13 mouse cellular contexts compared by ENCODE assay signal in the genomic region with DNA sequence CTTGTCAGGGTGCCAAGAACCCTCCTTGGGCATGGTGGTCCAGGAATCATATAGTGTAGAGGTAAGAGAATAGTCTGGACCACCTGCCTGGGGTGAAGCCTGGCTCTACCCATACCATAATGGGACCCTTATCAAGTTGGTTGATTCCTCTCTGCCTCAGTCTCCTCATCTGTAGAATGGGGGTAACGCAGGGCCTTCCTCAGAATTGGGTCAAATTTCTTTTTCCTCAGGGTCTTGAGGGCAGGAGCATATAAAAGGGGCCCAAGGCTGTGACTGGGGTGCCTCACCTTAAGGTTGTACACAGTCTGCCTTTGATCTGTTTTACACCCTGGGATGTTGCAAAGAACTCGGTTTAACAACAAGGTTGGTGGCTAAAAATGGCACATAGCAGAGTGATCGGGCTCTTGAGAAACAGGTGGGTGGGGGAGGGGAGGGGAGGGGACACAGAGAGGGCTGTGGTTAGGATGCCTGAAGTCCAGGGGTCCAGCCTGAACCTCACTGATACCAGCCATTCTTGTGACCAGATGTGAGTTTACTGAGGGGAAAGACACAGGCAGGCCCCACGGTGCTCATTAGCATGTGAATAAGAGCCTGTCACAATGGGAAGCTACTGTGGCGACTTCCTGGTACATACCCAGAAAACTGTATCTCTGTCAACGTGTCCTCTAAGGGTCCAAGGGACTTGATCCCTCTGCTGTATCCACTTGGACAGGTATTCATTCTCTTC. TPM values are rescaled to one million over a fixed set of nuclear protein-coding genes. Genes with fewer than 3 reads are reported as not detected.
A peak's percentile ranks its signal among the peaks of the same experiment; 100 is the strongest.
DNase-seq lines count a peak whose midpoint lies in the region; ATAC-seq lines count a peak whose summit lies in the region.
"Had no signal": no experiment of that assay in that cellular context is flagged by ENCODE, and none has a peak within 500 bp of the region (broad histone marks: within the 10 kb centered on the region; RNA-seq: fewer than 3 reads in every experiment).

No protein-coding gene starts in this region.

- H3K36me3 ChIP-seq in liver, embryonic 15.5 days (replicated peaks): no peaks in the 10 kb centered on the region
- H3K36me3 ChIP-seq in liver, embryonic 12.5 days: no peaks in the 10 kb centered on the region
- H3K36me3 ChIP-seq: stomach, embryonic 15.5 days had no signal

- 35% methylated on average over 6 of the region's 6 CpGs for WGBS in liver, embryonic 15.5 days (ENCODE audit: insufficient replicate concordance)
- WGBS in liver, embryonic 12.5 days (ENCODE audit: insufficient replicate concordance): 29% methylated on average over 6 of the region's 6 CpGs

- peak; percentile 25 for DNase-seq in embryo, embryonic 10 days (ENCODE audit: low spot score)
- DNase-seq in embryo, embryonic 11 days: no peak
- peak; percentile 33 to 46 for DNase-seq in thymus, postnatal 10 days (ENCODE audit: low spot score in 2 of 2)
- no peak for DNase-seq in right cerebral cortex, postnatal 25 days
- DNase-seq in Muller cell, postnatal 12 days (ENCODE audit: inconsistent ontology term): no peak

- no peak overlapping the region for H3K4me2 ChIP-seq in liver, embryonic 15.5 days
- H3K4me2 ChIP-seq in liver, embryonic 12.5 days: no peak overlapping the region

- no peaks in the 10 kb centered on the region for H3K27me3 ChIP-seq in liver, embryonic 15.5 days
- no peaks in the 10 kb centered on the region for H3K27me3 ChIP-seq in liver, embryonic 12.5 days (replicated peaks)
- H3K27me3 ChIP-seq: stomach, embryonic 15.5 days had no signal

- H3K9ac ChIP-seq in liver, embryonic 15.5 days: no peak overlapping the region
- H3K9ac ChIP-seq in liver, embryonic 12.5 days: no peak overlapping the region
- H3K9ac ChIP-seq: stomach, embryonic 15.5 days had no signal

- H3K9me3 ChIP-seq in liver, embryonic 15.5 days (replicated peaks): no peaks in the 10 kb centered on the region
- H3K9me3 ChIP-seq in liver, embryonic 12.5 days (replicated peaks): no peaks in the 10 kb centered on the region
- H3K9me3 ChIP-seq: stomach, embryonic 15.5 days had no signal

- H3K4me3 ChIP-seq in liver, embryonic 15.5 days (replicated peaks): no peak overlapping the region
- H3K4me3 ChIP-seq in liver, embryonic 12.5 days: no peak overlapping the region
- H3K4me3 ChIP-seq: erythroblast, embryonic 14.5 days; left cerebral cortex, adult 2 months; stomach, embryonic 15.5 days had no signal

- H3K27ac ChIP-seq in liver, embryonic 15.5 days (replicated peaks): peak overlapping the region; percentile 45; the same call in 1 of the 2 replicates
- no peak overlapping the region for H3K27ac ChIP-seq in liver, embryonic 12.5 days
- H3K27ac ChIP-seq: kidney, postnatal 0 days; left cerebral cortex, adult 2 months; stomach, embryonic 15.5 days had no signal

- peaks cover 3% of the 10 kb centered on the region; the same call in 1 of the 2 replicates for H3K4me1 ChIP-seq in liver, embryonic 15.5 days (replicated peaks)
- H3K4me1 ChIP-seq in liver, embryonic 12.5 days: peaks cover 13% of the 10 kb centered on the region

- ATAC-seq in liver, embryonic 15.5 days (ENCODE audit: insufficient read depth): no peak
- no peak for ATAC-seq in liver, embryonic 12.5 days
- ATAC-seq in inflammation-experienced regulatory T-cells, adult 6 months: peak; percentile 53

RNA-seq across cellular contexts. Expression of a gene that starts 9.2 kb away (rescaled TPM):
- polyA plus RNA-seq in liver, embryonic 15.5 days (2015; fragmentation: Nextera tagmentation; extraction: Ambion mirVana): 0.22 TPM in 1 of 2 replicates, not detected in the other
- 0.57 TPM in 1 of 2 replicates, not detected in the other for polyA plus RNA-seq in liver, embryonic 12.5 days (2016; fragmentation: Nextera tagmentation; extraction: Ambion mirVana)
- polyA plus RNA-seq in inflammation-experienced regulatory T-cells, adult 6 months (2017; shearing (Covaris generic)): 1 to 10 TPM in 2 of 3 experiments, under 1 TPM in 1; 0.79 to 3.3 (median 1.5) TPM
- polyA plus RNA-seq: erythroblast, embryonic 14.5 days; liver, adult 2 months had no signal

RNA-seq across cellular contexts. Expression of a gene that starts 43.7 kb away (rescaled TPM):
- 11.0 and 11.4 TPM in 2 replicates for polyA plus RNA-seq in liver, embryonic 15.5 days (2015; fragmentation: Nextera tagmentation; extraction: Ambion mirVana)
- 3.5 and 3.9 TPM in 2 replicates for polyA plus RNA-seq in liver, embryonic 12.5 days (2016; fragmentation: Nextera tagmentation; extraction: Ambion mirVana)
- polyA plus RNA-seq in inflammation-experienced regulatory T-cells, adult 6 months (2017; shearing (Covaris generic)): 100 to 1,000 TPM; 181 to 200 (median 196) TPM

Comparison
In these comparisons a context has a peak if more than half of its experiments do, and no peak if none do; other contexts are left out.
1. DNase-seq: peak in embryo, embryonic 10 days (single experiment) and thymus, postnatal 10 days (2 of 2); none in embryo, embryonic 11 days (single experiment), right cerebral cortex, postnatal 25 days (single experiment) and Muller cell, postnatal 12 days (single experiment).
2. RNA of a gene that starts 43.7 kb away (polyA plus RNA-seq): 181 to 200 TPM in inflammation-experienced regulatory T-cells, adult 6 months; 11.0 to 11.4 TPM in liver, embryonic 15.5 days and 3.5 to 3.9 TPM in liver, embryonic 12.5 days; every median in the first group is over 10 times any median in the second.